Mouse (Mus musculus): Measurements from ENCODE around the gene Cenpk. TPM values are rescaled to one million over a fixed set of nuclear protein-coding genes. Genes with fewer than 3 reads are reported as not detected.
A peak's percentile ranks its signal among the peaks of the same experiment; 100 is the strongest.
"Not testable (repeated sequence)": the region's sequence is repeated elsewhere in the genome, so short reads cannot be mapped to it uniquely, and the experiment has no call there.

Gene Cenpk
- 67.1 and 74.6 TPM in 2 replicates for polyA plus RNA-seq (2015; fragmentation: Nextera tagmentation; extraction: Ambion mirVana)

DNA sequence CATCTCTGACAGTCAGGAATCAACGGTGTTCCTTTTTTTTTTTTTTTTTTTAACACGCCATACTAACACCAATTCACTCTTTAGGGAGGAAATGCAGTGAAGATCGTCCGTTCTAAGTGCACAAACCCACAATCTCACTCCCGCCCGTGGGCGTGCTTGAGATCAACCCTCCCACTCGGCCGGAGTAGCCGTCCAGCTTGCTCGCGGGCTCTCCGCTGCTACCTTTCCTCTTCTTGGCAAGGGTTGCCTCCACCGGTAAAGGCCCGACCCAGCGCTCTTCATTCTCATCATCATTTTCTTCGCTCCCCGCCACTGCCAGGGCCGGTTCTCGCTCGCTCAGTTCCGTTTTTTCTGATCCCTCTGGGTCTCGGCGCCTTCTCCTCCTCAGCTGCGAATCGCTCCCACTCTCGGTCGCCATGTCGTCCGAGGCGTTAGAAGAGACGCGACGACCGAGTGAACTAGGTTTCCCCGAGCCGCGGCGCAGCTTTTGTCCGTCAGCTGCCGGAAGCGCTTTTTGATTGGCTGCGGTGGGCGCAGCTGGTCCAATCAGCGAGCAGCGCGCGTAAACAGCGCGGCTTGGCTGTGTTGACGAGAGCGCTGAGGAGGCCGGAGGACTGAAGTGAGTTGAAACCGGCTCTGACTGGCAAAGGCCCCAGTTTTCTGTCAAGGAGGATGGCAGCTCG, at the start of gene Cenpk, which contains the start of gene Ppwd1:
TSS of gene Cenpk (plus strand) at position 228 of the 683 bp plus-strand sequence.
TSS of gene Ppwd1 (minus strand) at position 460 of the 683 bp plus-strand sequence.
- Histone ChIP-seq H3K9ac (peak within 1 kb of the TSS; percentile 85), H3K9me3 (replicated peaks) (no peaks in the 10 kb centered on the region), H3K4me3 (peak within 1 kb of the TSS; percentile 76), H3K27me3 (no peaks in the 10 kb centered on the region), H3K36me3 (ENCODE audit: poor library complexity, severe bottlenecking) (0 out of 2 replicates have a peak, but pooled peaks cover 3% of the 10 kb centered on the region), H3K4me2 (peak within 1 kb of the TSS; percentile 79), H3K27ac (peak within 1 kb of the TSS; percentile 88), H3K4me1 (peaks cover 25% of the 10 kb centered on the region)
- peak; percentile 100 for ATAC-seq
- WGBS = under 1% methylated on average over 55 of the region's 55 CpGs

- peak within 1 kb of the TSS; percentile 90 for H3K4me3 ChIP-seq
- ATAC-seq = peak; percentile 99
- peaks cover 19% of the 10 kb centered on the region for H3K4me1 ChIP-seq
- peaks cover 18% of the 10 kb centered on the region for H3K36me3 ChIP-seq (ENCODE audit: poor library complexity, severe bottlenecking)
- WGBS = under 1% methylated on average over 38 of the region's 38 CpGs
- no peaks in the 10 kb centered on the region for H3K9me3 ChIP-seq (replicated peaks)
- H3K27ac ChIP-seq = peak within 1 kb of the TSS; percentile 65
- H3K9ac ChIP-seq = peak within 1 kb of the TSS; percentile 89
- H3K27me3 ChIP-seq = no peaks in the 10 kb centered on the region
- H3K4me2 ChIP-seq = peak within 1 kb of the TSS; percentile 84
Measured at GRCm38 (mm10) chr13:104178650-104179121, 49.7 kb upstream of the Cenpk start, which contains the start of gene Trim23. Gene Trim23 (plus strand): TSS chr13:104178797.

DNA sequence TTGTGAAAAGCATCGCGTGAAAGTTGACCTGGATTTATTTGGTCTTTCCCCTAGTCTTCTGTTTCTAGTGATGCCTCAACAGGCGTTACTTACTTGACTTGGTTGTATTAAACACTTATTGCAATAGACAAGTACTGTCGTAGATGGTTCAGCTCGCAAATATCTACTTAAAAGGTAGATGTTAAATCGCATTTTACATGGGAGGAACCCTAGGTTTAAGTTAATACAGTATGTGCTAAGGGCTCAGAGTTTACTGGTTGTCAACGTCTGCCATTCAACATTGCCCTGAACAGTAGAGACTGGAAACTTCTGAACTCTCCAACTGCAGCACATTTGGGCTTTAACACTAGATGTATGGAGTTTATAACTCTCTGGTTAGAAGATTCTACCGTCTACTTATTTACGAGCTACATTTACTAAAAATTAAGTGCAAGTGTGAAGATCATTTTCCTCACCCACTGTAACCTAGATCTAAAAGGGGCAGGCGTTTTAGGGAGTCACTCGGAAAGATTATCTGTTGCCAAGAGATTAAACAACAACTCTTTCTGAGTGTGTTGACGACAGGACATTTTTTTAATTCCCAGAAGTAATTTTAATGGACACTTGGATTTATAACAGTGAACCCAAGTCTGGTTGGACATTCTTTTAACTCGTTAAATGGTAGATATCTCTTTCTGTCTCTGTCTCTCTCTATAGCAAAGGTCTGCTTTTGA, 49.1 kb upstream of the Cenpk start:
- Histone ChIP-seq H3K27ac (peak overlapping the region; percentile 63; the same call in 1 of the 2 replicates), H3K27me3 (no peaks in the 10 kb centered on the region), H3K9me3 (replicated peaks) (no peaks in the 10 kb centered on the region), H3K36me3 (ENCODE audit: poor library complexity, severe bottlenecking) (peaks cover 24% of the 10 kb centered on the region), H3K4me2 (peak overlapping the region; percentile 63), H3K4me1 (peaks cover 19% of the 10 kb centered on the region), H3K4me3 (peak overlapping the region; percentile 90), H3K9ac (peak overlapping the region; percentile 89)
- ATAC-seq = 0 out of 2 replicates have a peak, but pooled peaks have one; percentile 1
- 20% methylated on average over 13 of the region's 13 CpGs for WGBS

- peaks cover 51% of the 10 kb centered on the region for H3K36me3 ChIP-seq (ENCODE audit: poor library complexity, severe bottlenecking)
- no peak overlapping the region for H3K9ac ChIP-seq
- no peak overlapping the region for H3K4me2 ChIP-seq
- no peak for ATAC-seq
- 89% methylated on average over 4 of the region's 4 CpGs for WGBS
- H3K4me3 ChIP-seq = no peak overlapping the region
- H3K4me1 ChIP-seq = no peaks in the 10 kb centered on the region
- no peaks in the 10 kb centered on the region for H3K9me3 ChIP-seq (replicated peaks)
- no peak overlapping the region for H3K27ac ChIP-seq
- H3K27me3 ChIP-seq = no peaks in the 10 kb centered on the region
Measured at GRCm38 (mm10) chr13:104187357-104187756, 41.1 kb upstream of the Cenpk start.

DNA sequence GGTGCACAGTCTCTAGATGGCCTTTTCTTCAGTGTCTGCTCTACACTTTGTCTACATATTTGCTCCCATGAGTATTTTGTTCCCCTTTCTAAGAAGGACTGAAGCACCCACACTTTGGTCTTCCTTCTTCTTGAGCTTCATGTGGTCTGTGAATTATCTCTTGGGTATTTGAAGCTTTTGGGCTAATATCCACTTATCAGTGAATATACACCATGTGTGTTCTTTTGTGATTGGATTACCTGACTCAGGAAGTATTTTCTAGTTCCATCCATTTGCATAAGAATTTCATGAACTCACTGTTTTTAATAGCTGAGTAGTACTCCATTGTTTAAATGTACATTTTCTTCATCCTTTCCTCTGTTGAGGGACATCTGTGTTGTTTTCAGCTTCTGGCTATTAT, 32.5 kb upstream of the Cenpk start:
- not testable (repeated sequence) for ATAC-seq; H3K27me3 ChIP-seq; H3K4me3 ChIP-seq; H3K9me3 ChIP-seq (replicated peaks); H3K9ac ChIP-seq; H3K4me1 ChIP-seq; H3K27ac ChIP-seq; H3K4me2 ChIP-seq
- peaks cover 46% of the 10 kb centered on the region for H3K36me3 ChIP-seq (ENCODE audit: poor library complexity, severe bottlenecking)

GRCm38 (mm10) chr13:104204313-104204712, 24.1 kb upstream of the Cenpk start:
- H3K4me2 ChIP-seq = no peak overlapping the region
- H3K4me3 ChIP-seq = no peak overlapping the region
- WGBS = 64% methylated on average over 1 of the region's 1 CpGs
- H3K9ac ChIP-seq = no peak overlapping the region
- peaks cover 33% of the 10 kb centered on the region for H3K36me3 ChIP-seq (ENCODE audit: poor library complexity, severe bottlenecking)
- no peak overlapping the region for H3K27ac ChIP-seq
- H3K9me3 ChIP-seq (replicated peaks) = no peaks in the 10 kb centered on the region
- no peaks in the 10 kb centered on the region for H3K4me1 ChIP-seq
- no peaks in the 10 kb centered on the region for H3K27me3 ChIP-seq
- ATAC-seq = no peak

DNA sequence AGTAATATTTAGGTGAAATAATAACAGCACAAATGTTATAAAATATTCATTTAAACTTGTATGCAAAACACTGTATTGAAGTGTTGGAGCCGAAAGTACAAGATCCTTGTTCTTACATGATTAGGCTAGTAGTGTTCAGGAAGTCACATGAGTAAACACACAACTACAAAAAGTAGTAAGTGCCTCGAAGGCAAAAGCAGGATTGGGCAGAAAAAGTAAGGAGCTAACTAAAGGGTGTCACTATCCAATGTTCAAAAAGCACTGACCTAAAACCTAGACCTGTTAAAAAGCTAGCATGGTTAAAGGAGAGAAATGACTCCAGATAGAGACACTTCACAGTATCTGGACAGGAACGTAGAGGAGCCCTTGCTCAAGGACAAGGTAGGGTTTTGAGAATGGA, 933 bp upstream of the Cenpk start:
- Histone ChIP-seq H3K9ac (peak overlapping the region; percentile 85), H3K4me3 (peak overlapping the region; percentile 76), H3K27ac (no peak overlapping the region), H3K4me1 (peaks cover 25% of the 10 kb centered on the region), H3K4me2 (peak overlapping the region; percentile 79), H3K27me3 (no peaks in the 10 kb centered on the region), H3K36me3 (ENCODE audit: poor library complexity, severe bottlenecking) (0 out of 2 replicates have a peak, but pooled peaks cover 6% of the 10 kb centered on the region), H3K9me3 (replicated peaks) (no peaks in the 10 kb centered on the region)
- WGBS = 73% methylated on average over 3 of the region's 3 CpGs
- ATAC-seq = no peak

DNA sequence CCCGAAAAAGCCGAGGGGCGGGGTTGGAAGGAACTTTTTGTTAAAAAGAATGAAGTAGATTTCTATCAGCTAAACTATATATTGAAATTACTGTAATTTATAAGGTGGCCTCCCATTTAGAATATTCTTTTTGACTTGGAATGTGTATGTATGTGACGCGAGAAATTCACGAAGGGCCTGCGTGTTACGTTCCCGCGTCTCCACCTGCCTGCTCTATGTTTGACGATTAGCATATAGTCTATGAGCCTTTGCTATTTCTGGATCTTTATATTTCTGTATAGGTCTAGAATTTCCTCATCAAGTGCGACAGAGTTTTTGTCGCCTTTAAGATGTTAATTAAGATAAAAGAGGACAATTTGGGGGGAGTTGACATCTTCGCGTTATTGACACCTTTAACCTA, 770 bp downstream of the Cenpk start:
- Histone ChIP-seq H3K27ac (no peak overlapping the region), H3K4me2 (peak overlapping the region; percentile 79), H3K9me3 (replicated peaks) (no peaks in the 10 kb centered on the region), H3K4me1 (peaks cover 25% of the 10 kb centered on the region), H3K4me3 (peak overlapping the region; percentile 76), H3K27me3 (no peaks in the 10 kb centered on the region), H3K9ac (peak overlapping the region; percentile 70), H3K36me3 (ENCODE audit: poor library complexity, severe bottlenecking) (0 out of 2 replicates have a peak, but pooled peaks cover 3% of the 10 kb centered on the region)
- WGBS = 5% methylated on average over 15 of the region's 15 CpGs
- peak; percentile 41 for ATAC-seq

GRCm38 (mm10) chr13:104258997-104259396, 30.6 kb downstream of the Cenpk start:
- Histone ChIP-seq H3K27ac (no peak overlapping the region), H3K9me3 (replicated peaks) (no peaks in the 10 kb centered on the region), H3K4me3 (no peak overlapping the region), H3K4me2 (no peak overlapping the region), H3K4me1 (no peaks in the 10 kb centered on the region), H3K9ac (no peak overlapping the region), H3K36me3 (ENCODE audit: poor library complexity, severe bottlenecking) (no peaks in the 10 kb centered on the region), H3K27me3 (no peaks in the 10 kb centered on the region)
- WGBS = 91% methylated on average over 3 of the region's 3 CpGs
- no peak for ATAC-seq

- H3K36me3 ChIP-seq (ENCODE audit: poor library complexity, severe bottlenecking) = no peaks in the 10 kb centered on the region
- H3K4me2 ChIP-seq = no peak overlapping the region; the same call in 1 of the 2 replicates
- no peak overlapping the region for H3K4me3 ChIP-seq
- H3K9me3 ChIP-seq (replicated peaks) = no peaks in the 10 kb centered on the region
- 1% methylated on average over 2 of the region's 2 CpGs for WGBS
- peak overlapping the region; percentile 69 for H3K27ac ChIP-seq
- no peaks in the 10 kb centered on the region for H3K27me3 ChIP-seq
- H3K9ac ChIP-seq = no peak overlapping the region
- H3K4me1 ChIP-seq = peaks cover 15% of the 10 kb centered on the region
- ATAC-seq = peak; percentile 22; the same call in 1 of the 2 replicates
Measured at GRCm38 (mm10) chr13:104285031-104285431, 56.6 kb downstream of the Cenpk start.

GRCm38 (mm10) chr13:104285737-104286311, 57.4 kb downstream of the Cenpk start:
- Histone ChIP-seq H3K27me3 (no peaks in the 10 kb centered on the region), H3K36me3 (ENCODE audit: poor library complexity, severe bottlenecking) (no peaks in the 10 kb centered on the region), H3K4me1 (peaks cover 15% of the 10 kb centered on the region), H3K27ac (peak overlapping the region; percentile 69), H3K4me3 (peak overlapping the region; percentile 45), H3K9ac (peak overlapping the region; percentile 19; the same call in 1 of the 2 replicates), H3K4me2 (peak overlapping the region; percentile 58), H3K9me3 (replicated peaks) (no peaks in the 10 kb centered on the region)
- WGBS = under 1% methylated on average over 10 of the region's 10 CpGs
- no peak for ATAC-seq
